Mouse (Mus musculus): ENCODE measurements around the gene Ank.

Gene Ank

DNA sequence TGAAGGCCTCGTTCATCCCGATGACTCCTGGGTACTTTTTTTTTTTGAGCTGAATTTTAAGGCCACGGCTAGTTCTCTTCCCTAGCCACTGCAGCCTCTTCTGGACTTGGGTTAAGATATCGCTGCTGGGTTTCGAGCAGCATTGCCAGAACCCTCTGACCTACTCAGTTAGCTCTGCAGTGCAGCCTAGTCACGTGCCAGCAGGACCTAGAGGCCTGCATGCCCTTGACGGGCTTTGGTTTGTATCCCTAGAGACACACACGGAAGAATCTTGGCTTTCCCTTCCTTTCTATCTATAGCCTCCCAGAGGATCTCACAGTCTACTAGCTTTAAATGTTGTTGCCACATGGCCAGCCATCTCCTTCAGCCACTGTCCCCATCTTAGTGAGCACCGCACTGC, 73.3 kb downstream of the Ank start:
- peak in 1 of 2 experiments; percentile 22 for DNase-seq

DNA sequence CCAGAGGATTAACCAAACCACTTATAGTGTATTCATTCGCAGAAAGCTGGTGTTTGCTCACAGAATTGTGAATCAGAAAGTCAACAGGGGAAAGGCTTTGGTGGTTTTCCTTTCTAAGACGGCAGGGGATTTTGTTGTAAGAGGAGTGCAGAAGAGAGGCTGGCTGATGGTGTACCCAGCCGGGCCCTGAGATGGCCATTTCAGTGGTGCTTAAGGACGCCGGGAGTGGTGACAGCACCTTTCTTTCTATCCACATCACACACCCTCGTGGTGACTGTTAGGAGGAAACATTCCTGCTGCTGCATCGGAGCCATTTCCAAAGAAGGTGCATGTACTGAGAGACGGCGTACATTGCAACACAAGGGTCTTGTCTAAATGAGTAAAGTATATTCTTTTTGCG, 78.7 kb downstream of the Ank start:
- no peak for DNase-seq

GRCm38 (mm10) chr15:27548110-27548509, 81.6 kb downstream of the Ank start:
- DNase-seq: no peak

GRCm38 (mm10) chr15:27549071-27549470, 82.6 kb downstream of the Ank start:
- DNase-seq: no peak

DNA sequence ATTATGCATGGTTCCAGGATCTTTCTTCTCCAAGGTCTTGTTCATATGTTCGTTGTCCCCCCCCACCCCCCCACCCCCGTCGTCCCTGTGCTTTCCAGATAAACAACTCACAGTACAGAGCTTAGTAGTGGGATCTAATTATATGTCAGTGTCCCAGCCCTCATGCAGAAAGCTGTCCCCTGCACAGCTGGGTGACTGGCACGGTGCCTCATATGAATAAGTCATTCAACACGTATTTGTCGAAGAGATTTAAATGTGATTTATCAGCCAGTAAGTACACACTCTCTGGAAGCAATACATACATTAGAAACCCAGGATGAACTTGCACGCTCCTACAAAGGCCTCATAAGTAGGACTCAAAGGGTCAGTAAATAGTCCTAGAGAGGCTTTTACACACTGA, 83.4 kb downstream of the Ank start:
- DNase-seq: peak in 1 of 2 experiments; percentile 43

DNA sequence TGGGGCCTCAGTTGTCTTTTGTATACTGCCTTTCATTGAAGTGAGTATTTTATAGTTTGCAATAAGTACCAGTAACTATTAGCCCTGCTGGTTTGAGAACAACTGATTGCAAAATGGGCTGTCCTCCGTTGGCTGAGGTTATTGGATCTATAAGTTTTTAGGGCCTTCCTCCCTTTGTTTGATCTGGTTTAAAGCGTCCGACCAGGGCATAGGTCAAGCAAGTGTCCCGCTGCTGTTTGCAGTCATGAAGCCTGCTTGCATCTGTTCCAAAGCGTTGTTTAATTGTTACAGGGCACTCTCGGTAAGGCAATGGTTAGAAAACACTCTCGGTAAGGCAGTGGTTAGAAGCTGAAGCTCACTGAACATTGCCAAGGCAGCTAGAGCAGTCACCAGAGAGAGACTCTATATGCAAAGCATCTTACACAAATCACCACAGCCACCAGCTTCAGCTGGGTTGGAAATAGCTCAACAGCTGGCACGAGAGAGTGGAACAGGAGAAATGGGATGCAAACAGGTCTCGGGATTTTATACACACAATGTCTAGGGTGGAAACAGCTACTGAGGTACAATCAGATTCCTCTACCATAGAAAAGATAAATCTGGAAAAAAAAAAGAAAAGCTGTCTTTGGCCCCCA, 84.0 kb downstream of the Ank start:
- DNase-seq: no peak

- no peak for DNase-seq
Observed at GRCm38 (mm10) chr15:27551117-27552114, 84.9 kb downstream of the Ank start.

DNA sequence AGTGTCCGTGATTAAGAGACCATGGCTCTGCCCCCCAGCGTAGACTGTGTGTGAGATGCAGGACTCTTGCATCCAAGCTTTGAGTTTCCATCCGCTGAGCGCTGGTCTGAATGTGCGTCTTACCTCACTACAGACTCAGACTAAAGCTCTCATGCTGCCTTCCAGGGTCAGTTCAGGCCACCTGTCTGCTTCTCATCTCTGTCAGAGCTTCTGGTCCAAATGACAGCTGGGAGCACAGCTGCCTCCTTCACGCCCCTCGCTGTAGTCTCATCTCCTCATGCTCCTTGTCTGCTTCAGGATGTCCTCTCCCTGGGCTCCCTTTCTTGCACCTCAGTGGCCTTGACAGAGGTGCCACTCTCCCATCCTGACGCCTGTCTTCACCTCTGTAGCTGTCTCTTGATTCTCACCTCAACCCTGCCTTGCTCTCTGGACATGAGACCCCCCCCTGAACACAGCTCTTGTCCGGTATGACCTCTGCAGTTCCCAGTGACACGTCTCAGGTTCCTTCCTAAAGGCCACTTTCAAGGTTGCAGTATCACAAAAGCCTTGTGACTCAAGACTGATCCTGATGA, 85.7 kb downstream of the Ank start:
- no peak for DNase-seq

- no peak for DNase-seq
Observed at GRCm38 (mm10) chr15:27553554-27553953, 87.1 kb downstream of the Ank start.

GRCm38 (mm10) chr15:27558456-27559147, 92.1 kb downstream of the Ank start:
- DNase-seq: no peak

- DNase-seq: no peak
Observed at GRCm38 (mm10) chr15:27560315-27560714, 93.8 kb downstream of the Ank start.

GRCm38 (mm10) chr15:27564106-27565100, 97.9 kb downstream of the Ank start:
- DNase-seq: no peak

GRCm38 (mm10) chr15:27565626-27566185, 99.2 kb downstream of the Ank start:
- no peak for DNase-seq

DNA sequence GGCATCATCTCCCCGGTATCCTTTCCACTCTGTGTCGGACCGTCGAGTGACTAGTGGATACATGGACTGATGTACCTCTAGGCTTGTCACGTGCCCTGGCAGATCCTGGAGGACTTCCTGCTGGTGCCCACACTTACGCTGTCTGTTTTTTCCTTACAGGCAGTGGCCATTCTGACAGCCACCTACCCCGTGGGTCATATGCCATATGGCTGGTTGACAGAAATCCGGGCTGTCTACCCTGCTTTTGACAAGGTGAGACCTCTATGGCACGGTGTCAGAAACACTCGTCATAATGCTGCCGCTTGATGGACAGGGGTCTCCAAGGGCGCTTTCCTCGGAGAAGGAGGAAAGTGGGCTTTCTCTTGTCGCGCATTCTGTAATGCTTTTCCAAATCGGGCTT, 100.9 kb downstream of the Ank start:
- peak in 1 of 2 experiments; percentile 35 for DNase-seq

GRCm38 (mm10) chr15:27568371-27568770, 101.9 kb downstream of the Ank start:
- DNase-seq: no peak

- no peak for DNase-seq
Observed at GRCm38 (mm10) chr15:27569924-27570323, 103.4 kb downstream of the Ank start.

DNA sequence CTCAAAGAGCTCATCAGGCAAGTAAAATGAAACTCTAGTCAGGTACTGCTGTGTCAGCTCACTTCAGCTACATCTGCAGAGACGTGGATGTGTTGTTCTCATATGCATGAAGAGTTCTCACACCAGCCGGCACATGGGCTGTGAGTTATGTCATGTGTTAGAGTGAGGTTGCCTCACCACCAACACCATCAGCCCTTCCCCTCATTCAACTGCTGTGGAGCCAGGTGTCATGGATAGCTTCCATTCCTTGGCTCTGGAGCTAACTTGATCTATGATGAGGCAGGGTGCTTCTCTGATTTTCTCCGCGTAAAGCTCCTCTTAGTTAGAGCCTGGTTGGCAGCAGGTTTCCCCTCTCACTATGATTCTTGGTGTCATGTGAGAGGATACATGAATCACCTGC, 103.9 kb downstream of the Ank start:
- no peak for DNase-seq

DNA sequence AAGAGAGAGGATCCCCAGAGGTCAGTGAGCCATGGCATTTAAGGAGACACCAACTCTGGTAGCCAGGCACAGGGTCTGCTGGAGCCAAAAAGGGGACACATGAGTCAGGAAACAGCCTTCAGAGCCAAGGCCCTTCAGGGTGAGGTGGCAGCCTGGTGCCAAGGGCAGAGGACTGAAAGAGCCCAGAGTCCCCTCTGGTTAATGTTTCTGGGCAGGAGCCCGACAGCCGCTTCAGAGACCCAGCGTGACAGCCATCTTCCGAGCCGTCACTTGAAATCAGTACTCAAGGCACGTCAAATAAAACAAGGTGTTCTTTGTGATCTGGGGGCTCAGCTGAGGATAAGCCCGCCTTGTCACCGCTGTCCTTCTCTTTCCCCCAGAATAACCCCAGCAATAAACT, 104.7 kb downstream of the Ank start:
- DNase-seq: no peak

DNA sequence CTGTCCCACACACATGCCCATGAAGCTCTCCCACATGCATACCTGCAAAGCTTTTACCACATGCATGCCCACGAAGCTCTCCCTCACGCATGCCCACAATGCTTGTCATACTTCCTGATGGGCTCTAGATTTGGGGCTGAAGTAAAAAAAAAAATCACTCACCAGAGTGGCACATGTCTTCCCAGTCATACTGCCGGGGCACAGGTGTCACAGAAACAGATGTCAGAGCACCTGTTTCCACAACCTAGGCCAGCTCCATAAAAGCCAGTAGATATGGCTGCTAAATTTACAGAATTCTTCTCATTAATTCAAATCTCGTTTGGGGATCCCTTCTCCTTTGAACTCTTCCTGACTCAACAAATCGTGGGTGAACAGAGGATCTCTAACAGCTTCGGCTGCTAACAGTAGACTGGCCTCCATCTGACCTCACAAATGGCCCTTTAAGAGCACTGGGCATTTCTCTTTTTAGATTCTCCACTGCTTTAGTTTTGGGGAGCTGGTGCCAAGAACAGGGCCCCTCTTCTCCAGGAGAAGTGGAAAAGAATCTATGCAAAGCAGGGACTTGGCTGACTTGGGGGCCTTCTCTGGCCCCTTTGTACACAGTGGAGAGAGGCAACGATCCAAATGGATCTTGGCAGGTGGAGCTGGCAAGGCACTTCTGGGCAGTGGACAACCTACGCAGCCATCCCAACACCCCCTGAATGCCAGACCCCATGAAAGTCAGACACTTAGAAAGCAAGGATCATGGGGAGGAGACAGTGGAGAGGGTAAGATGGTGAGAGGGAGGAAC, 108.7 kb downstream of the Ank start:
- peak; percentile 54 to 55 for DNase-seq

DNA sequence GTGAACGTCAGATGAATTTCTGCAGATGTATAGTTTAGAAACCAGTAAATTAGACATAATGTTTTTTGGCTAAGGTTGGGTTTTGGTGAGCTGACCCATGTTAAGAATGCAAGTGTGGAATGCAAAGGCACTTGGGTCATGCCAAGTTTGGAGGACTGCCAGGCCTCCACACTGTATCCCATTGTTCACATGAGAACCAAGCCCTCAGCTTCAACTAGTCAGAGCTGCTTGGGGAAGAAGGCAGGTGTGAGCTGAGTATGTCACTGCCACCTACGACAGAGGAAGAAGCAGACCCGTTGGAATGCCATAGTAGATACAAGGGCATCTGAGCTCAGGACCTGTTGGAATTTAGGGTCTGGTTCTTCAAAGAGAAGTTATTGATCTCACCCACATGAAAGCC, 109.5 kb downstream of the Ank start:
- DNase-seq: no peak

DNA sequence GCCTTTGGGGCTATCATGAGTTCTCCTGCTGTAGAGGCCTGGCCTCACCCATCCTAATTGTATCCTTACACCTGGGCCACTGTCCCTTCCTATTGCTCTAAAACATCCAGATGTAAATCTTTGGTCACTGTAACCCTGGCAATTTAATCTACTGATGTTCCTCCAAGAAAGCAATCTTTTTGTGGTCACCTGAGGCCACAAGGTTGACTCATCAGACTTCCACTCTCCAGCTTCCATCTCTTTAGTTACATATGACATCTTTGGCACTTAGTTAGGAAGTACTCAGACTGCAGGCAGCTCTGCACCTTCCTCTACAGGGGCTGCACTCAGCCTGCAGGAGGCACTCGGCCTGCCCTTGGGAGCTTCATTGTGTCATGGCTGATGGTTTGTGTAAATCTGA, 110.4 kb downstream of the Ank start:
- DNase-seq: no peak

Measured in cerebellum, postnatal 14 days (tissue).